Mouse (Mus musculus): Measurements from ENCODE around the gene Ciapin1.

GRCm38 (mm10) chr8:94794368-94794767 is 43.8 kb downstream of the Ciapin1 start:
- TF ChIP-seq POLR2A (IDR thresholded peaks at IDR 0.05; ENCODE audit: control insufficient read depth, low read depth, low read length) (no peak), CTCF (IDR thresholded peaks at IDR 0.05; ENCODE audit: control insufficient read depth, insufficient read depth, insufficient replicate concordance, low read depth, low read length) (no peak)

All from testis, adult 2 months (tissue).